Comparison of ENCODE assay signal across 16 mouse cellular contexts in the genomic region with DNA sequence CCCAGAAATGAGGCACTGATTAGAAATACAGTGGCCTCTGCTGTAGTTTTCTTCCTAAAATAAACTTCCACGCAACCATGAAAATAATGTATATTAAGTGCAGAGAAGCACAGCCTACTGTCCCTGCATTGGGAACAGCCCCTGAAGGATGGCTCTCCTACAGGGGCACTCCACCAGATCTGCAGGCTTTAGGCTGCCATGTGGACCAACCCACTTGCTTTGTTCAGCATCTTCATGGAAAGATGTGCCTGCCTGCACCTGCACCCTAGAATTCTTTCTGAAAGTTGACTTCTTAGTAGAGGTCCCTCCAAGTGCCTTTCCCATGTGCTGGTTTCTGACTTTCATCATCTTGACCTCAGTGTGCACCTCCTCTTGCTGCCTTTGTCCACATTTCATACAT. TPM values are rescaled to one million over a fixed set of nuclear protein-coding genes. Genes with fewer than 3 reads are reported as not detected.
DNase-seq lines count a peak whose midpoint lies in the region; ATAC-seq and TF ChIP-seq lines count a peak whose summit lies in the region.
"Had no signal": no experiment of that assay in that cellular context is flagged by ENCODE, and none has a peak within 500 bp of the region (broad histone marks: within the 10 kb centered on the region; RNA-seq: fewer than 3 reads in every experiment).

No protein-coding gene starts in this region.

- H3K79me2 ChIP-seq in heart, adult 2 months (replicated peaks; ENCODE audit: control insufficient read depth, insufficient read depth, low read length) = no peaks in the 10 kb centered on the region

- WGBS in heart, embryonic 10.5 days = 91% methylated on average over 1 of the region's 1 CpGs
- WGBS in heart, adult 2 months = 64% methylated on average over 1 of the region's 1 CpGs
- 59% methylated on average over 1 of the region's 1 CpGs for WGBS in heart, embryonic 14.5 days

- TF ChIP-seq EP300 in heart, adult 2 months (IDR thresholded peaks at IDR 0.05; ENCODE audit: insufficient read depth, low read depth, low read length) = no peak

- no peak for ATAC-seq in heart, embryonic 14.5 days (ENCODE audit: insufficient number of reproducible peaks, insufficient read depth, low FRiP score, low read depth)
- ATAC-seq: forebrain, embryonic 16.5 days; hindbrain, embryonic 16.5 days; inflammation-experienced regulatory T-cells, adult 6 months; intestine, postnatal 0 days had no signal

- H3K4me1 ChIP-seq in heart, embryonic 10.5 days = peaks cover 76% of the 10 kb centered on the region
- peaks cover 23% of the 10 kb centered on the region for H3K4me1 ChIP-seq in heart, adult 2 months (ENCODE audit: control insufficient read depth, insufficient read depth, low read length)
- peaks cover 57 to 72% of the 10 kb centered on the region in 2 experiments for H3K4me1 ChIP-seq in heart, embryonic 14.5 days (ENCODE audit: control insufficient read depth in 2 of 2, insufficient read depth in 2 of 2, low read length in 2 of 2)
- H3K4me1 ChIP-seq: forebrain, embryonic 12.5 days; hindbrain, embryonic 12.5 days had no signal

- DNase-seq in heart, embryonic 10.5 days (ENCODE audit: low spot score) = no peak
- no peak for DNase-seq in heart, adult 2 months
- DNase-seq in heart, postnatal 4 days = no peak
- DNase-seq in layer of hippocampus, adult 2 months (ENCODE audit: low spot score in 2 of 2) = no peak
- DNase-seq in layer of hippocampus, adult 9-10 months (ENCODE audit: low spot score) = no peak
- DNase-seq: adrenal gland, adult 2 months; adrenal gland, postnatal 36 days; gastrocnemius, postnatal 25 days; kidney, adult 8-10 months had no signal

- no peak overlapping the region for H3K9ac ChIP-seq in heart, adult 2 months (ENCODE audit: low read depth, low read length)
- H3K9ac ChIP-seq in heart, embryonic 14.5 days (ENCODE audit: low read length) = 0 out of 2 replicates have a peak overlapping the region, but pooled peaks have one; percentile 34
- H3K9ac ChIP-seq: forebrain, embryonic 12.5 days; hindbrain, embryonic 12.5 days had no signal

- H3K9me3 ChIP-seq in heart, embryonic 10.5 days = no peaks in the 10 kb centered on the region
- H3K9me3 ChIP-seq in heart, embryonic 14.5 days (ENCODE audit: control insufficient read depth, low read length) = no peaks in the 10 kb centered on the region
- H3K9me3 ChIP-seq: forebrain, embryonic 12.5 days; hindbrain, embryonic 12.5 days had no signal

- no peak overlapping the region for H3K4me3 ChIP-seq in heart, embryonic 10.5 days
- no peak overlapping the region for H3K4me3 ChIP-seq in heart, adult 2 months
- no peak overlapping the region for H3K4me3 ChIP-seq in heart, embryonic 14.5 days (ENCODE audit: control insufficient read depth in 1 of 2, insufficient read depth in 1 of 2, low read depth in 1 of 2, low read length in 2 of 2)
- no peak overlapping the region for H3K4me3 ChIP-seq in layer of hippocampus, adult 2 months
- H3K4me3 ChIP-seq: forebrain, embryonic 12.5 days; hindbrain, embryonic 12.5 days had no signal

- no peak for TF ChIP-seq POLR2A in heart, adult 2 months (IDR thresholded peaks at IDR 0.05; ENCODE audit: insufficient read depth, low read depth, low read length)

- H3K27me3 ChIP-seq in heart, embryonic 10.5 days (ENCODE audit: insufficient read depth, poor library complexity, severe bottlenecking) = no peaks in the 10 kb centered on the region
- no peaks in the 10 kb centered on the region for H3K27me3 ChIP-seq in heart, adult 2 months (ENCODE audit: control insufficient read depth, insufficient read depth, low read length)
- H3K27me3 ChIP-seq in heart, embryonic 14.5 days (ENCODE audit: control insufficient read depth, insufficient read depth, low read length) = no peaks in the 10 kb centered on the region
- H3K27me3 ChIP-seq: forebrain, embryonic 12.5 days; hindbrain, embryonic 12.5 days had no signal

- H3K4me2 ChIP-seq in heart, embryonic 14.5 days (ENCODE audit: low read length) = no peak overlapping the region
- H3K4me2 ChIP-seq: forebrain, embryonic 12.5 days; hindbrain, embryonic 12.5 days had no signal

- no peaks in the 10 kb centered on the region for H3K36me3 ChIP-seq in heart, embryonic 10.5 days
- H3K36me3 ChIP-seq in heart, adult 2 months (ENCODE audit: control insufficient read depth, insufficient read depth, low read length) = no peaks in the 10 kb centered on the region
- no peaks in the 10 kb centered on the region for H3K36me3 ChIP-seq in heart, embryonic 14.5 days (ENCODE audit: control insufficient read depth, insufficient read depth, low read length)
- H3K36me3 ChIP-seq: forebrain, embryonic 12.5 days; hindbrain, embryonic 12.5 days had no signal

- peak overlapping the region; percentile 86 for H3K27ac ChIP-seq in heart, embryonic 10.5 days
- H3K27ac ChIP-seq in heart, adult 2 months = no peak overlapping the region
- H3K27ac ChIP-seq in heart, embryonic 14.5 days (replicated peaks in 1 of 2; ENCODE audit: control insufficient read depth in 1 of 2, insufficient read depth in 1 of 2, low read depth in 2 of 2, low read length in 2 of 2) = peak overlapping the region; percentile 51 to 98
- H3K27ac ChIP-seq in layer of hippocampus, adult 2 months = peak overlapping the region; percentile 43; the same call in 1 of the 2 replicates
- H3K27ac ChIP-seq: forebrain, embryonic 12.5 days; hindbrain, embryonic 12.5 days had no signal

- no peak for TF ChIP-seq CTCF in heart, adult 2 months (IDR thresholded peaks at IDR 0.05)
- TF ChIP-seq CTCF in layer of hippocampus, adult 2 months (conservative IDR thresholded peaks at IDR 0.05) = no peak

- intact Hi-C loops in heart, adult 2 months (cut with DNase I) = no loop called here

RNA-seq across cellular contexts. Expression of gene Ube2f, which starts 34.8 kb away (rescaled TPM):
- 76.9 and 82.8 TPM in 2 replicates for polyA plus RNA-seq in heart, embryonic 10.5 days (2016; fragmentation: Nextera tagmentation; extraction: Ambion mirVana)
- 10 to 100 TPM; 43.1 to 48.1 TPM for total RNA-seq in heart, adult 2 months (2021)
- 39.4 and 62.5 TPM in 2 replicates for polyA plus RNA-seq in heart, adult 2 months (2012; rRNA removed)
- polyA plus RNA-seq in heart, embryonic 14.5 days (2014; fragmentation: Nextera tagmentation; extraction: Ambion mirVana) = 63.5 and 67.6 TPM in 2 replicates
- total RNA-seq in heart, postnatal 4 days (2021) = 10 to 100 TPM; 49.3 to 55.0 TPM
- 10 to 100 TPM; 44.9 to 50.7 TPM for total RNA-seq in layer of hippocampus, adult 2 months (2021)

RNA-seq across cellular contexts. Expression of gene Ramp1, which starts 35.6 kb away (rescaled TPM):
- polyA plus RNA-seq in heart, embryonic 10.5 days (2016; fragmentation: Nextera tagmentation; extraction: Ambion mirVana) = 16.8 and 24.9 TPM in 2 replicates
- 1 to 10 TPM; 4.5 to 5.8 TPM for total RNA-seq in heart, adult 2 months (2021)
- polyA plus RNA-seq in heart, adult 2 months (2012; rRNA removed) = 9.2 and 20.2 TPM in 2 replicates
- 55.9 and 56.9 TPM in 2 replicates for polyA plus RNA-seq in heart, embryonic 14.5 days (2014; fragmentation: Nextera tagmentation; extraction: Ambion mirVana)
- total RNA-seq in heart, postnatal 4 days (2021) = 10 to 100 TPM; 24.3 to 26.8 TPM
- total RNA-seq in layer of hippocampus, adult 2 months (2021) = 10 to 100 TPM; 57.2 to 61.5 TPM
